Mouse (Mus musculus) midbrain, embryonic 16.5 days (tissue): ENCODE data around the gene Plpp7. TPM values are rescaled to one million over a fixed set of nuclear protein-coding genes. Genes with fewer than 3 reads are reported as not detected.

ENCODE experiments used
- ATAC-seq: fragments of 200-750 bp; cut with Nextera tagmentation; 2 replicates; pipeline ENCODE4 v1.8.0; 2017; ENCODE audit warnings: moderate TSS enrichment
- H3K27ac ChIP-seq: fragments of 300-500 bp; sonication (generic); 2 replicates; pipeline ENCODE4 v1.5.1; 2014; ENCODE audit warnings: mild to moderate bottlenecking, low read length, mixed read lengths
- H3K27me3 ChIP-seq: fragments of 300-500 bp; sonication (generic); 2 replicates; pipeline ENCODE4 v1.6.1; 2014; ENCODE audit warnings: low read depth, low read length, mixed read lengths; ENCODE audit not compliant: control insufficient read depth, insufficient read depth
- H3K36me3 ChIP-seq: fragments of 300-500 bp; sonication (generic); 2 replicates; pipeline ENCODE4 v1.6.1; 2014; ENCODE audit warnings: mild to moderate bottlenecking, low read length, moderate library complexity, mixed read lengths; ENCODE audit not compliant: control insufficient read depth, insufficient read depth
- H3K4me1 ChIP-seq: fragments of 300-500 bp; sonication (generic); 2 replicates; pipeline ENCODE4 v1.6.1; 2014; ENCODE audit warnings: mild to moderate bottlenecking, low read length, mixed read lengths; ENCODE audit not compliant: control insufficient read depth, insufficient read depth
- H3K4me2 ChIP-seq: fragments of 300-500 bp; sonication (generic); 2 replicates; pipeline ENCODE4 v1.6.1; 2014; ENCODE audit warnings: mild to moderate bottlenecking, low read length, mixed read lengths
- H3K4me3 ChIP-seq: fragments of 300-500 bp; sonication (generic); 2 replicates; pipeline ENCODE4 v1.5.1; 2014; ENCODE audit warnings: low read depth, mild to moderate bottlenecking, low read length, moderate library complexity, mixed read lengths
- H3K9ac ChIP-seq: fragments of 300-500 bp; sonication (generic); 2 replicates; pipeline ENCODE4 v1.6.1; 2014; ENCODE audit warnings: low read depth, low read length, mixed read lengths
- H3K9me3 ChIP-seq: fragments of 300-500 bp; sonication (generic); replicated peaks from 2 replicates; pipeline ENCODE4 v1.6.1; 2014; ENCODE audit warnings: mild to moderate bottlenecking, low read length, mixed read lengths; ENCODE audit not compliant: control insufficient read depth, poor library complexity, severe bottlenecking
- WGBS: fragments of 180-500 bp; shearing (Covaris S2); extraction: QIAGEN DNeasy Blood & Tissue Kit; methylation state at CpG from one replicate; pipeline ENCODE4 v1.1.7; 2014; 5-methylcytosine and 5-hydroxymethylcytosine counted together
- microRNA-seq: library from miRNA; unstranded; fragments of <30 nt; microRNA quantifications from one replicate; pipeline ENCODE4, GENCODE M21; 2017
- polyA plus RNA-seq: library from polyadenylated mRNA; unstranded; fragments of >200 nt; fragmentation: Nextera tagmentation; extraction: Ambion mirVana; gene quantifications from 2 replicates; pipeline ENCODE4 v1.2.1, GENCODE M21; 2015

The Plpp7 gene
- polyA plus RNA-seq, 1 experiment from 2014 or later = 28.4 TPM

DNA sequence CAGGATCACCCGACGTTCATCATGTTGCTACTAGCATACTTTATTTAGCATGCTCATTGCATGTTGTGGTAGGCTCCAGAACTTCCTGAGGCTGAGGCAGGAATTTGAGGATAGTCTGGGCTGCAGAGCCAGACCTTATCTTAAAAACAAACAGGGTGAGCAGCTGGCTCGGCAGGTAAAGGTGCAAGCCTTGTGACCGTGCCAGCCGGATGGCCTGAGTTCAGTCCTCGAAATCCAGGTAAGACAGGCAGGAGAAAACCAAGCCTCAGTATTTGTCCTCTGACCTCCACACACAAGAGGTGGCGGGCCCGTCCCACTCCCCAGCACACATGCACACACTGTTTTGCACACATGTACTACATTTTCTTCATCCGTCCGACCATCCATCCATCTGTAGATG is 61.3 kb downstream of the Plpp7 start:
- Histone ChIP-seq H3K4me2 (peak overlapping the region; percentile 20), H3K4me3 (no peak overlapping the region), H3K4me1 (peaks cover 84% of the 10 kb centered on the region), H3K27me3 (no peaks in the 10 kb centered on the region), H3K27ac (peak overlapping the region; percentile 46), H3K36me3 (no peaks in the 10 kb centered on the region), H3K9ac (0 out of 2 replicates have a peak overlapping the region, but pooled peaks have one; percentile 56), H3K9me3 (no peaks in the 10 kb centered on the region)
- ATAC-seq = no peak
- WGBS = 65% methylated on average over 10 of the region's 10 CpGs

DNA sequence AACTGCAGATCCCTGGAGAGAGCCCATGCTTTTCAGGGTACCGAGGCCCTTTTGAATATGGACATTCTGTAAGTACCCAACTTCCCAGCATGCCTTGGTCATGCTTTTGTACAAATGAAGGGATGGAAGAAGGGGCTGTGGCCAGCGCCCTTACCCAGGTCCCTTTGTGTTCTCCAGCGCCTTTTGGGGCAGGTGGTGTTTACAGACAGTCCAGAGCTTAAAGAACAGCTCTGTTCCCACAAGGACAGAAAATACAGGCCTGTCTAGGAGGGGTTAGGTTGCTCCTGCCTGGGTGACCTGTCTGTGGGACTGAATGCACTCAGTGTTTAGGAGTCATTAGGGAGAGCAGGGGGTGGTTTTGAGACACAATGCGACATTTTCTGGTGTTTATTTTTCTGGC is 62.0 kb downstream of the Plpp7 start:
- H3K27ac ChIP-seq = peak overlapping the region; percentile 46
- WGBS = 4% methylated on average over 4 of the region's 4 CpGs
- ATAC-seq = no peak
- H3K4me2 ChIP-seq = peak overlapping the region; percentile 20; the same call in 1 of the 2 replicates
- H3K4me3 ChIP-seq = no peak overlapping the region
- peak overlapping the region; percentile 56; the same call in 1 of the 2 replicates for H3K9ac ChIP-seq
- no peaks in the 10 kb centered on the region for H3K36me3 ChIP-seq
- H3K4me1 ChIP-seq = peaks cover 83% of the 10 kb centered on the region
- H3K27me3 ChIP-seq = no peaks in the 10 kb centered on the region
- H3K9me3 ChIP-seq = no peaks in the 10 kb centered on the region

DNA sequence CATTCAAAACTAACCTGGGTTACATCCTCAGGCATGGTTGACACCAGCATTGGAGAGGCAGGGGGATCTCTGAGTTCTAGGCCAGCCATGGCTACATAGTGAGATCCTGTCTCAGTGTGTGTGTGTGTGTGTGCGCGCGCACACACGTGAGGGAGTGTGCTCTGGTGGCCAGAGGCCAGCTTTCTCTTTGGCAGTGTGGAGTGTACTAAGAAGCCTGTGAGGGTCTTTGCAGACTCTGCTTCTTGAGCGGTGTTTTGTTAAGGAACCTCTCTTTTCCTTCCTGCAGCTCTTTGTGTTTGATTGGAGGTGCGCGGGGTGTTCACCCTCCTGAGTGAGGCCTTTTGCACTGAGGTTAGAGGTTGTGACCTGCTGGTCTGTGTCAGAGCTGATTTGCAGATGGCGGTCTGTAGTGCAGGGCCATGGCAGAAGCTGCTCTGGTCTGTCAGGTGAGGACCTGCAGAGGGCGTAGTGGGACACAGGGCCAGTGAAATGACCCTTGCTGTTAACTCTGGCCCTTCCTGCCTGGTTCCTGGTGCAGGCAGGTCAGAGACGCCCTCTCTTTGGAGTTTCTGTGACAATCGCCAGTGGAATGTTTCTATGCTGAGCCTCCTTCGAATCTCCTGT is 63.4 kb downstream of the Plpp7 start:
- H3K27ac ChIP-seq = no peak overlapping the region
- H3K4me3 ChIP-seq = no peak overlapping the region
- ATAC-seq = no peak
- H3K27me3 ChIP-seq = no peaks in the 10 kb centered on the region
- H3K9me3 ChIP-seq = no peaks in the 10 kb centered on the region
- 63% methylated on average over 12 of the region's 12 CpGs for whole genome bisulfite sequencing
- no peak overlapping the region for H3K4me2 ChIP-seq
- H3K9ac ChIP-seq = no peak overlapping the region
- H3K36me3 ChIP-seq = no peaks in the 10 kb centered on the region
- H3K4me1 ChIP-seq = peaks cover 72% of the 10 kb centered on the region

Small RNAs within 50 kb of the gene (microRNA-seq; reads per million reads assigned to microRNA genes)
- gene Mir7674 = 0.52 reads per million

Other genes with a start within 250 kb of the Plpp7 start
- 16.4 and 20.9 TPM in 2 replicates for gene Fibcd1, start 249.5 kb upstream of the Plpp7 start, polyA plus RNA-seq
- 3.9 and 4.0 TPM in 2 replicates for gene Lamc3, start 208.2 kb upstream of the Plpp7 start, polyA plus RNA-seq
- gene Aif1l, start 145.4 kb upstream of the Plpp7 start, polyA plus RNA-seq = 27.0 and 28.3 TPM in 2 replicates
- gene Nup214, start 121.1 kb upstream of the Plpp7 start, polyA plus RNA-seq = 63.9 and 68.0 TPM in 2 replicates
- gene Fam78a, start 10.7 kb upstream of the Plpp7 start, polyA plus RNA-seq = 0.41 and 0.45 TPM in 2 replicates
- gene Prrc2b, start 55.6 kb downstream of the Plpp7 start, polyA plus RNA-seq = 69.8 and 77.9 TPM in 2 replicates
- 36.4 and 36.5 TPM in 2 replicates for gene Pomt1, start 141.1 kb downstream of the Plpp7 start, polyA plus RNA-seq
- gene Uck1, start 164.6 kb downstream of the Plpp7 start, polyA plus RNA-seq = 101 and 107 TPM in 2 replicates
- gene Golga2, start 191.9 kb downstream of the Plpp7 start, polyA plus RNA-seq = 31.8 and 35.7 TPM in 2 replicates
- gene Swi5, start 192.5 kb downstream of the Plpp7 start, polyA plus RNA-seq = 392 and 415 TPM in 2 replicates